Comparison of ENCODE assay signal across 21 mouse cellular contexts in genomic region chr6:119236241-119236640, GRCm38 (mm10). TPM values are rescaled to one million over a fixed set of nuclear protein-coding genes. Genes with fewer than 3 reads are reported as not detected.
DNase-seq lines count a peak whose midpoint lies in the region; ATAC-seq lines count a peak whose summit lies in the region.
"Had no signal": no experiment of that assay in that cellular context is flagged by ENCODE, and none has a peak within 500 bp of the region (broad histone marks: within the 10 kb centered on the region; RNA-seq: fewer than 3 reads in every experiment).

TSS of gene Cacna2d4 (plus strand) at chr6:119236526.

- H3K4me2 ChIP-seq in forebrain, embryonic 14.5 days (ENCODE audit: low read length) = no peak within 1 kb of the TSS
- H3K4me2 ChIP-seq in forebrain, embryonic 12.5 days = no peak within 1 kb of the TSS
- no peak within 1 kb of the TSS for H3K4me2 ChIP-seq in neural tube, embryonic 13.5 days
- no peak within 1 kb of the TSS for H3K4me2 ChIP-seq in midbrain, embryonic 15.5 days
- H3K4me2 ChIP-seq: embryonic facial prominence, embryonic 12.5 days; liver, embryonic 13.5 days; stomach, embryonic 15.5 days had no signal

- peak within 1 kb of the TSS; percentile 31; the same call in 1 of the 2 replicates for H3K27ac ChIP-seq in forebrain, embryonic 14.5 days (ENCODE audit: low read depth, low read length)
- H3K27ac ChIP-seq in forebrain, embryonic 12.5 days = no peak within 1 kb of the TSS
- H3K27ac ChIP-seq in neural tube, embryonic 13.5 days (replicated peaks) = peak within 1 kb of the TSS; percentile 61
- peak within 1 kb of the TSS; percentile 27; the same call in 1 of the 2 replicates for H3K27ac ChIP-seq in midbrain, embryonic 15.5 days
- H3K27ac ChIP-seq: embryonic facial prominence, embryonic 12.5 days; gastrocnemius, adult 2 months; heart, adult 2 months; liver, embryonic 13.5 days; stomach, embryonic 15.5 days had no signal

- DNase-seq in forebrain, embryonic 14.5 days (ENCODE audit: low spot score) = no peak
- DNase-seq in neural tube, embryonic 10.5 days (ENCODE audit: extremely low spot score, low spot score) = no peak
- DNase-seq in lung, postnatal 14 days = no peak
- DNase-seq: B cell, adult 2 months; cerebellum, postnatal 25 days; gastrocnemius, adult 2 months; heart, adult 2 months; kidney, adult 11 months; kidney, postnatal 14 days; left cerebral cortex, postnatal 4 days; liver, embryonic 13.5 days; right cerebral cortex, adult 18-20 months; thymus, postnatal 25 days had no signal

- WGBS in forebrain, embryonic 14.5 days = 64% methylated on average over 1 of the region's 1 CpGs
- 60% methylated on average over 1 of the region's 1 CpGs for WGBS in forebrain, embryonic 12.5 days
- WGBS in neural tube, embryonic 13.5 days = 71% methylated on average over 1 of the region's 1 CpGs
- 21% methylated on average over 1 of the region's 1 CpGs for WGBS in midbrain, embryonic 15.5 days

- H3K36me3 ChIP-seq in forebrain, embryonic 14.5 days (ENCODE audit: control insufficient read depth, insufficient read depth, low read length) = no peaks in the 10 kb centered on the region
- no peaks in the 10 kb centered on the region for H3K36me3 ChIP-seq in forebrain, embryonic 12.5 days (replicated peaks)
- H3K36me3 ChIP-seq in neural tube, embryonic 13.5 days = no peaks in the 10 kb centered on the region
- no peaks in the 10 kb centered on the region for H3K36me3 ChIP-seq in midbrain, embryonic 15.5 days (replicated peaks)
- H3K36me3 ChIP-seq: embryonic facial prominence, embryonic 12.5 days; liver, embryonic 13.5 days; stomach, embryonic 15.5 days had no signal

- H3K9me3 ChIP-seq in forebrain, embryonic 14.5 days (replicated peaks; ENCODE audit: control insufficient read depth, low read length) = no peaks in the 10 kb centered on the region
- H3K9me3 ChIP-seq in forebrain, embryonic 12.5 days = no peaks in the 10 kb centered on the region
- no peaks in the 10 kb centered on the region for H3K9me3 ChIP-seq in neural tube, embryonic 13.5 days
- no peaks in the 10 kb centered on the region for H3K9me3 ChIP-seq in midbrain, embryonic 15.5 days
- H3K9me3 ChIP-seq: embryonic facial prominence, embryonic 12.5 days; liver, embryonic 13.5 days; stomach, embryonic 15.5 days had no signal

- peaks cover 9% of the 10 kb centered on the region; the same call in 1 of the 2 replicates for H3K4me1 ChIP-seq in forebrain, embryonic 14.5 days (ENCODE audit: control insufficient read depth, insufficient read depth, low read length)
- peaks cover 19% of the 10 kb centered on the region for H3K4me1 ChIP-seq in forebrain, embryonic 12.5 days
- H3K4me1 ChIP-seq in neural tube, embryonic 13.5 days (replicated peaks) = peaks cover 27% of the 10 kb centered on the region
- 0 out of 2 replicates have a peak, but pooled peaks cover 11% of the 10 kb centered on the region for H3K4me1 ChIP-seq in midbrain, embryonic 15.5 days
- H3K4me1 ChIP-seq: liver, embryonic 13.5 days; stomach, embryonic 15.5 days had no signal

- H3K9ac ChIP-seq in forebrain, embryonic 14.5 days (ENCODE audit: low read length) = no peak within 1 kb of the TSS
- no peak within 1 kb of the TSS for H3K9ac ChIP-seq in forebrain, embryonic 12.5 days
- H3K9ac ChIP-seq in neural tube, embryonic 13.5 days = no peak within 1 kb of the TSS
- no peak within 1 kb of the TSS for H3K9ac ChIP-seq in midbrain, embryonic 15.5 days
- H3K9ac ChIP-seq: embryonic facial prominence, embryonic 12.5 days; liver, embryonic 13.5 days; stomach, embryonic 15.5 days had no signal

- ATAC-seq in forebrain, embryonic 14.5 days = no peak
- ATAC-seq in forebrain, embryonic 12.5 days (ENCODE audit: low FRiP score) = no peak
- no peak for ATAC-seq in neural tube, embryonic 13.5 days (ENCODE audit: low read depth)
- ATAC-seq in midbrain, embryonic 15.5 days (replicated peaks) = no peak
- ATAC-seq in megakaryocyte-erythroid progenitor cell, adult 5-6 weeks (replicated peaks; ENCODE audit: low FRiP score, low TSS enrichment, poor library complexity, severe bottlenecking) = no peak

- no peaks in the 10 kb centered on the region for H3K27me3 ChIP-seq in forebrain, embryonic 14.5 days (replicated peaks; ENCODE audit: control insufficient read depth, insufficient read depth, low read length)
- no peaks in the 10 kb centered on the region for H3K27me3 ChIP-seq in forebrain, embryonic 12.5 days
- no peaks in the 10 kb centered on the region for H3K27me3 ChIP-seq in neural tube, embryonic 13.5 days
- H3K27me3 ChIP-seq in midbrain, embryonic 15.5 days (replicated peaks) = no peaks in the 10 kb centered on the region
- H3K27me3 ChIP-seq: embryonic facial prominence, embryonic 12.5 days; stomach, embryonic 15.5 days had no signal

- H3K4me3 ChIP-seq in forebrain, embryonic 14.5 days (ENCODE audit: low read depth, low read length) = no peak within 1 kb of the TSS
- H3K4me3 ChIP-seq in forebrain, embryonic 12.5 days (replicated peaks) = no peak within 1 kb of the TSS
- no peak within 1 kb of the TSS for H3K4me3 ChIP-seq in neural tube, embryonic 13.5 days
- no peak within 1 kb of the TSS for H3K4me3 ChIP-seq in midbrain, embryonic 15.5 days
- H3K4me3 ChIP-seq: embryonic facial prominence, embryonic 12.5 days; gastrocnemius, adult 2 months; heart, adult 2 months; liver, embryonic 13.5 days; stomach, embryonic 15.5 days had no signal

RNA-seq across cellular contexts. Expression of gene Cacna2d4, which starts in this region (rescaled TPM):
- polyA plus RNA-seq in forebrain, embryonic 14.5 days (2014; fragmentation: Nextera tagmentation; extraction: Ambion mirVana) = 0.10 and 0.14 TPM in 2 replicates
- polyA plus RNA-seq in forebrain, embryonic 12.5 days (2016; fragmentation: Nextera tagmentation; extraction: Ambion mirVana) = not detected in 2 replicates
- polyA plus RNA-seq in neural tube, embryonic 13.5 days (2015; fragmentation: Nextera tagmentation; extraction: Ambion mirVana) = 0.17 and 0.55 TPM in 2 replicates
- polyA plus RNA-seq in midbrain, embryonic 15.5 days (2015; fragmentation: Nextera tagmentation; extraction: Ambion mirVana) = 0.54 and 1.1 TPM in 2 replicates
- total RNA-seq in megakaryocyte-erythroid progenitor cell, adult 5-6 weeks (2014; fragmentation: Nextera tagmentation) = 5.5 TPM in 1 of 2 replicates, not detected in the other
- total RNA-seq in megakaryocyte-erythroid progenitor cell, adult 5-6 weeks (2017) = 0.34 TPM in 1 of 2 replicates, not detected in the other
- total RNA-seq: heart, adult 2 months; heart, postnatal 25 days had no signal
- polyA plus RNA-seq: embryonic facial prominence, embryonic 12.5 days; liver, embryonic 13.5 days; lung, embryonic 16.5 days had no signal
